Mouse (Mus musculus) monocyte, adult 2 months (primary cell): ENCODE results near the gene Tenm4.

Source experiments
- DNase-seq, 2 experiments: peaks; one replicate each; pipeline ENCODE4 v3.0.0; 2022; ENCODE audit warnings: low spot score in 2 of 2, low read depth in 1 of 2

Tenm4 gene

GRCm38 (mm10) chr7:96170924-96171595 is at the start of gene Tenm4:
Tenm4 (plus strand) TSS chr7:96171246.
- DNase-seq: no peak

- no peak for DNase-seq
Observed at GRCm38 (mm10) chr7:96130763-96131162, 40.3 kb upstream of the Tenm4 start.

DNA sequence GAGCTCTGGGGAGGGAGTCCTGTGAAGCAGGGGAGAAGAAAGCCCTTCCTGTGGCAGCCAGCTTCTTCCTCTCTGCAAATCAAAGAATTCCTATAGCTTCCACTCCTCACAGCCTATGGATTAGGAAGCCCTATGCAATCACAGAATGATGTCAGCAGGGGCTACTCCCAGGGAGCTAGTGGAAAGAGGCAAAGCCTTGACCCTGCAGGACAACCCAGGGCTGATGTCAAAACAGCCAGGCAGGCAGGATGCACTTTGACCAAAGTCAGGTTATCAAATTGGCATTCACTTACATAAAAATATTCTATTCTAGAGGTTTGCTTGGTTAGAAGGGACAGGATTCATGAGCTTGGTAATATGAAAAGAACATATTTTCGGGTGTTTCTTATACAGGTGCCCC is 39.9 kb upstream of the Tenm4 start:
- no peak for DNase-seq

DNA sequence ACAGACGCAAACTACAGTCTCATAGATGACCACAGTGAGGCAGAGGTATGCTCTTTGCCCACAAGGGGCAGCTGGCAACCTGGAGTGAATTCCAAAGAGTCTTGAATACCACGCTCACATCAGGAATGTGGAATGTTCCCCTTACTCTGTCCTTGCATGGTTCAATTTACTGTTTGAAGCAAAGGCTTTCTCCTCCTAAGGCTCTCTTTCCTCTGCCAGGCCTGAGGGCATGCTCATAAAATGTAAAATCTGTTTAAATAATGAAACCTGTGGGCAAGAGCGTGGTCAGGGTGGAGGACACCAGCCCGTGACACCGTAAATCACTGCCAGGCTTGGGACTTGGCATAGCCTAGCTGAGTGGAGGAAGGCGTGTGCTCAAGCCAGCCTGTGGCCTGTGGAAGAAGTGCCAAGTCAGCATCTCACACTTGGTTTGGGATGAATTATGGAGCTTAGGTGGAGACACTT is 34.5 kb upstream of the Tenm4 start:
- no peak for DNase-seq

DNA sequence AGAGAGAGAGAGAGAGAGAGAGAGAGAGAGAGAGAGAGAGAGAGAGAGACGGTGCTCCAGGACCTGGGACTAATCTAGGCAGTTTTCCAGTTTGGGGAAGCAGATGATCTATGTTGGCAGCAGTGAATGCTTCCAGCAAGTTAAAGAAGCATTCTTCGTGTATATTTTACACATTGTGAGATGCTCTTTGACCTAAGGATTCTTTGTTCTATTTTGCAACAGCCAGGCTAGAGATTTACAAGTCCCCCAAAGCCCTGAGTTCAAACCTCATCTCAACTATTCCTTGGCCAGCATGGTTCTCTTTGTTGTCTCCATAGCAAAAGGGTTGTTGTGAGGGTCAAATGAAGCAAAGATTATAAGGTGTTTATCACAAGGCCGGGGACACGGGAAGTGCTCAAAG is 29.2 kb upstream of the Tenm4 start:
- DNase-seq: no peak

DNA sequence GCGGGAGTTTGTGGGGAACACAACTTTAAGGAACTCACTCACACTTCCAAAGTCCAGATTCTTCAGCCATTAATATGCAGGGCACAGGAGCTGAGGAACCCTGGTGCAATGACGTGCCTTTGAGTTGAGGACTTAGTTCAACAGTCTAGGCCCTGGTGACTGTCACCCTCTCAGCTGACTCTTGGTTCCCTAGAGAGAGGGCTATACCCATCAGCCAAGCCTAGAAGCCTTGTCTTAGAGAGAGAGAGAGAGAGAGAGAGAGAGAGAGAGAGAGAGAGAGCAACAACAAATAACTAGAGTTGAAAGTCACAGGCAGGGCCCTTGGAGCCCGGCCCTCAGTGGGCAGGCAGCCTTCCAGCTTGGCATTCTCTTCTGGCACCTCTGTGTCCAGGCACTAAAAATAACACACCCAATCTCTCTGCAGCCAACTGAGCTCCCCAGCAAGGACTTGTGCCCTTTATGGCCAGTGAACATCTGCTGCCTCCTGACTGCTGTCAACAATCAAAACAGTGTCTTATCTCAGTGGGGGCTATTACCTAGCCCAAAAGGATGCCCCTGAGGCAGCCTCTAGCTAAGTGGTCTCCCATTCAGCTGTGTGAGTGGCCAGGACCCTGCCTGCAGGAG is 28.0 kb upstream of the Tenm4 start:
- no peak for DNase-seq

DNA sequence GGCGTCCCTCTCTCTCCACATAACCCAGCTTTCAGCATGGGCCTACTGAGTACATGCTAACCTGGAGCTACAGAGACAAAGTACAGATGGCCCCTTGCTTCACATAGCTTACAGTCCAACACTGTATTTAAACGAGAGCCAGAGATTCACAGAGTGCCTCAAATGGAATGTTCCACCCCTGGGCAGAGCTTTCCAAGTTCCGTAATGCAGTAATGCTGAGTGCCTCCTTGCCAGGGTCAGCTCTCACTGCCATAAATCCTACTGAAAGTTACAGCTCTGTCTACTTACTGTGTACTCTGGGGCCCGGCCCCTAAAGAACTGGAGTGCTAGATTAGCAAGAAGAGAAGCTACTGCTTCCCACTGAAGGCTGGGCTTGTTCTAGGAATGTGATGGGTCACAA is 23.6 kb upstream of the Tenm4 start:
- DNase-seq: no peak

GRCm38 (mm10) chr7:96148191-96148590 is 22.9 kb upstream of the Tenm4 start:
- DNase-seq: no peak

DNA sequence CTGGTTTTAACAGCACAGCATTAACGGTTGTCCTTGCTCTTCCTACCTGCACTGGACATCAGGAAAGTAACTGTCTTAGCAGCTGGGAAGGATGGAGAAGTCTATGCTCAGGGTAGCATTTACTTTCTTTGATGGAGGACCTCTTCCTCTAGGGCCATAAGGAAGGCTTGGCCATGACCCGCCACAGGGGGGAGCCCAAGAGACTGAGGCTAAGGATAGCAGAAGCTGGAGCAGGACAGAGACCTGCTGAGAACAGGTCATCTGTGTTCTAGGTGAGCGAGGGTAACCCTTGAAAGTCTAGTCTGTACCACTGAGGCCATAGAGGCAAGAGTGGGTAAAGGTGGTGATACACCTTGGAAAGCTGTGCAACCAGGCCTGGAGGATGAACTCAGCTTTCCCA is 19.8 kb upstream of the Tenm4 start:
- no peak for DNase-seq

DNA sequence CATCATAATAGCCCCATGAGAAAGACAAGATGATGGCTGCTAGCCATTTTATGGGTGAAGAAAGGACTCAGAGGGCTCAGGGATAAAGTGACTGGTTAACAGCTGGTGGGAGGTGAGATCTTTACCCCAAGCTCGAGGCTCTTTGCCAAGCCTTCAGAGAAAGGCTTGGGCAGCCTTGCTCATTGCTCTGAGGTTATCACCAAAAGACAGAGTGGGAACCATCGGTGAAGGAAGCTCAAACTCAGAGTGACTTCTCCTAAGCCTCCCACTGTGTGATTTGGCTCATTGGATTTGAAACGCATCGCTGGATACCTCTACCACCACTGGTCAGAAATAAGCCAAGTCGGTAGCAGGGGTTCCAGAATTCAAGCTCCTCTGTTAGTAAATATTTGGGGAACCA is 19.1 kb upstream of the Tenm4 start:
- no peak for DNase-seq

- DNase-seq: no peak
Observed at GRCm38 (mm10) chr7:96152431-96152830, 18.6 kb upstream of the Tenm4 start.

GRCm38 (mm10) chr7:96152924-96153359 is 18.1 kb upstream of the Tenm4 start:
- no peak for DNase-seq

DNA sequence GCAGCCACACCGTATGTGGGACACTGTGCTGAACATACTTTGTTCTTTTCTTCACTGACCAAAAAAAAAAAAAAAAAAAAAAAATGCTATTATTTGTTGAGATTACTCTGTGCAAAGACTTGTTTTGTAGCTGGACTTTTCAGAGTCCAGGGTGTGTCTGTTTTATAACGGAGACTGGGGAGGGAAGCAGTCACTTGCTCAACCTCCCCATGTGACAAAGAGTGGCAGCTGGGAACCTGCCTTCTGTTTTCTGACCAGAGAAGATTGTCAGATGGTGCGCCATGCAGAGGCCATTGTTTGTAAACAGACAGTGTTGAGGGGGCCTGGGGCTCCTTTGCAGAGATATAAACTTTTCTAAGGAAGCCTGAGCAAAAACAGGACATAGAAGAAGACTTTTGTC is 17.0 kb upstream of the Tenm4 start:
- no peak for DNase-seq

GRCm38 (mm10) chr7:96156481-96157255 is 14.4 kb upstream of the Tenm4 start:
- DNase-seq: no peak

GRCm38 (mm10) chr7:96164141-96164540 is 6.9 kb upstream of the Tenm4 start:
- DNase-seq: no peak

- no peak for DNase-seq
Observed at GRCm38 (mm10) chr7:96168921-96169320, 2.1 kb upstream of the Tenm4 start.

DNA sequence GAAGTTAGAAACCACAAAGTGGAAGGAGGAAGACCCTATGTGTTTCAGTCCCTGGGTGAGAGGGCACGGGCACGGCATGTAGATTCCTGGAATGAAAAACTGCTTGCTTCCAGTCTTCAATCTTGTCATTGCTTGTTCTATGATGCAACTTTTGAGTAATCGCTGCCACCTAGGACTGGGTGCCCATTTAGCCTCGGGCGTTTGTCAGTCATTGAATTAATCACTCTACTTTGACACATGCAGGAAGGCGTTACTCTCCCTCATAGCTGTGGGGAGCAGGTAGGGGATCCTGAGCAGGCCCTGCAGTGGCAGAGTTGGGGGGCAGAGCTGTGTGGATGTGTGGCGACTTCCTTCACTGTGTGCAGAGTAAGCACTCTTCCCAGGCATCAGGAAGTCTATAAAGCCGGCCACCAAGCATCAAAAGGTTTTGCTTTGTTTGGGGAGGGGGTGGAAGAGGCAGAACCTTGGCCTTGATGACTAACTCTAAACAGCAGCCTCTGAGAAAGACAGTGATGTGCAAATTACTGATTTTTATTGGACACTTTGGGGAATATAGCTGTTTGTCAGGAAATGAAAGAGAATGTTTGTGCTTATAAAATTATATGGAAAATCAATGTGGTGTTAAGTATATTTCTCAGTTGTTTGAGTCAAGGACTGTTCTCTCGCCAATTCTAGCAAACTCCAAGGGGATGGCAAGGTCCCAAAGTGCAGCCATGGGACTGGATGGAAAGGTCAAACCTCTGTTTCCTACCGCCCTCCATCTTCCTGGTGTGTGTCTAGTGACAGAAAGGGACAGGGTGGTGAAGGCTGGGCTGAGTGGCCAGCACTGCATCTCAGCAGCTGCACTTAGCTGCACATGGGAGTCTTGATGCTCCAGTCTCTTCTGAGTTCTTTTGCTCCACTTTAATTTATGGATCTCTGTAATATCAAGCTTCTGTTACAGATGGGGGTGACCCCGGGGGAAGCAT is 834 bp downstream of the Tenm4 start:
- no peak for DNase-seq

DNA sequence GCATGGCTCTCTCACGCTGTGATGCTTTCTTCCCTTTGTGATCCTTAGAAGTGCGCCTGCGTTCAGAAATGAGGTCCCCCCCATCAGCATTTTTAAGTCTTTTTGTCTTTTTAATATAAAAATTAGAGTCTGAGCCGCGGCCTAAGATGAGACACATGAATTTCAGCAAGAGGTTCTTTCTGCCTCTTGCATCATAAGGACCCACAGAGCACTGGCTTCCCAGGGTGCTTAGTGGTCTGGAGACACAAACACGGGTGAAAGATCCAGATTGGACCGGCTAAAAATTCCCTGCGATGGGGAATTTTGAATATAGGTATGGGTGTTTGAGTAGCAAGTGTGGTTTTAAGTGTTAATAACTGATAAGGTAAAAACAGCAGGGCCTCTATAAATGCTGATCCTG is 5.7 kb downstream of the Tenm4 start:
- no peak for DNase-seq

GRCm38 (mm10) chr7:96181751-96182150 is 10.7 kb downstream of the Tenm4 start:
- no peak for DNase-seq

- DNase-seq: no peak
Observed at GRCm38 (mm10) chr7:96183195-96183594, 12.1 kb downstream of the Tenm4 start.

- no peak for DNase-seq
Observed at GRCm38 (mm10) chr7:96185411-96185810, 14.4 kb downstream of the Tenm4 start.
